Mouse (Mus musculus) forebrain, embryonic 12.5 days (tissue): ENCODE data around the gene Tspan2. TPM values are rescaled to one million over a fixed set of nuclear protein-coding genes. Genes with fewer than 3 reads are reported as not detected.

Experiments
- ATAC-seq: fragments of 200-750 bp; cut with Nextera tagmentation; 2 replicates; pipeline ENCODE4 v1.8.0; 2017; ENCODE audit warnings: moderate TSS enrichment; ENCODE audit not compliant: low FRiP score
- H3K27ac ChIP-seq: fragments of 300-500 bp; sonication (generic); 2 replicates; pipeline ENCODE4 v1.5.1; 2016; ENCODE audit warnings: mild to moderate bottlenecking
- H3K27me3 ChIP-seq: fragments of 300-500 bp; sonication (generic); 2 replicates; pipeline ENCODE4 v1.6.1; 2016; ENCODE audit warnings: mild to moderate bottlenecking
- H3K36me3 ChIP-seq: fragments of 300-500 bp; sonication (generic); replicated peaks from 2 replicates; pipeline ENCODE4 v1.6.1; 2016; ENCODE audit warnings: mild to moderate bottlenecking
- H3K4me1 ChIP-seq: fragments of 300-500 bp; sonication (generic); 2 replicates; pipeline ENCODE4 v1.6.1; 2016
- H3K4me2 ChIP-seq: fragments of 300-500 bp; sonication (generic); 2 replicates; pipeline ENCODE4 v1.6.1; 2016; ENCODE audit warnings: mild to moderate bottlenecking, moderate library complexity
- H3K4me3 ChIP-seq: fragments of 300-500 bp; sonication (generic); replicated peaks from 2 replicates; pipeline ENCODE4 v1.5.1; 2016; ENCODE audit warnings: mild to moderate bottlenecking
- H3K9ac ChIP-seq: fragments of 300-500 bp; sonication (generic); 2 replicates; pipeline ENCODE4 v1.6.1; 2016; ENCODE audit warnings: mild to moderate bottlenecking
- H3K9me3 ChIP-seq: fragments of 300-500 bp; sonication (generic); 2 replicates; pipeline ENCODE4 v1.6.1; 2016
- WGBS: fragments of 180-500 bp; shearing (Covaris S2); methylation state at CpG from one replicate; pipeline ENCODE4 v1.1.7; 2016; 5-methylcytosine and 5-hydroxymethylcytosine counted together
- polyA plus RNA-seq: library from polyadenylated mRNA; unstranded; fragments of >200 nt; fragmentation: Nextera tagmentation; extraction: Ambion mirVana; gene quantifications from 2 replicates; pipeline ENCODE4 v1.2.1, GENCODE M21; 2016

Gene Tspan2
- polyA plus RNA-seq: 6.0 and 7.7 TPM in 2 replicates

GRCm38 (mm10) chr3:102734313-102735030, at the start of gene Tspan2:
Gene Tspan2, plus strand, starts transcription at chr3:102734529.
- under 1% methylated on average over 51 of the region's 54 CpGs for WGBS

GRCm38 (mm10) chr3:102686861-102687260, 47.5 kb upstream of the Tspan2 start:
- no peak overlapping the region for H3K9ac ChIP-seq
- no peak for ATAC-seq
- H3K4me1 ChIP-seq: no peaks in the 10 kb centered on the region
- peaks cover 6% of the 10 kb centered on the region; the same call in 1 of the 2 replicates for H3K27me3 ChIP-seq
- no peak overlapping the region for H3K27ac ChIP-seq
- no peaks in the 10 kb centered on the region for H3K9me3 ChIP-seq
- no peak overlapping the region for H3K4me2 ChIP-seq
- no peaks in the 10 kb centered on the region for H3K36me3 ChIP-seq
- H3K4me3 ChIP-seq: no peak overlapping the region
- WGBS: 88% methylated on average over 5 of the region's 5 CpGs

More at GRCm38 (mm10) chr3:102734313-102735030, at the start of gene Tspan2:
- ATAC-seq: peak; percentile 79
- Histone ChIP-seq H3K36me3 (no peaks in the 10 kb centered on the region), H3K4me2 (peak within 1 kb of the TSS; percentile 85), H3K4me1 (peaks cover 15% of the 10 kb centered on the region), H3K4me3 (peak within 1 kb of the TSS; percentile 70), H3K27ac (no peak within 1 kb of the TSS), H3K9ac (peak within 1 kb of the TSS; percentile 76), H3K27me3 (peaks cover 16% of the 10 kb centered on the region; the same call in 1 of the 2 replicates), H3K9me3 (no peaks in the 10 kb centered on the region)

- Histone ChIP-seq H3K36me3 (no peaks in the 10 kb centered on the region), H3K4me2 (no peak overlapping the region), H3K9ac (no peak overlapping the region), H3K9me3 (no peaks in the 10 kb centered on the region), H3K4me1 (no peaks in the 10 kb centered on the region), H3K27ac (no peak overlapping the region), H3K27me3 (peaks cover 6% of the 10 kb centered on the region; the same call in 1 of the 2 replicates), H3K4me3 (no peak overlapping the region)
- 79% methylated on average over 8 of the region's 8 CpGs for WGBS
- ATAC-seq: no peak
Observed at GRCm38 (mm10) chr3:102687852-102688251, 46.5 kb upstream of the Tspan2 start.

- Histone ChIP-seq H3K9ac (no peak overlapping the region), H3K27me3 (peaks cover 6% of the 10 kb centered on the region; the same call in 1 of the 2 replicates), H3K9me3 (no peaks in the 10 kb centered on the region), H3K27ac (no peak overlapping the region), H3K4me2 (no peak overlapping the region), H3K4me1 (no peaks in the 10 kb centered on the region), H3K4me3 (no peak overlapping the region), H3K36me3 (no peaks in the 10 kb centered on the region)
- ATAC-seq: peak; percentile 65; the same call in 1 of the 2 replicates
- 47% methylated on average over 11 of the region's 11 CpGs for WGBS
Observed at GRCm38 (mm10) chr3:102691802-102692484, 42.4 kb upstream of the Tspan2 start.

DNA sequence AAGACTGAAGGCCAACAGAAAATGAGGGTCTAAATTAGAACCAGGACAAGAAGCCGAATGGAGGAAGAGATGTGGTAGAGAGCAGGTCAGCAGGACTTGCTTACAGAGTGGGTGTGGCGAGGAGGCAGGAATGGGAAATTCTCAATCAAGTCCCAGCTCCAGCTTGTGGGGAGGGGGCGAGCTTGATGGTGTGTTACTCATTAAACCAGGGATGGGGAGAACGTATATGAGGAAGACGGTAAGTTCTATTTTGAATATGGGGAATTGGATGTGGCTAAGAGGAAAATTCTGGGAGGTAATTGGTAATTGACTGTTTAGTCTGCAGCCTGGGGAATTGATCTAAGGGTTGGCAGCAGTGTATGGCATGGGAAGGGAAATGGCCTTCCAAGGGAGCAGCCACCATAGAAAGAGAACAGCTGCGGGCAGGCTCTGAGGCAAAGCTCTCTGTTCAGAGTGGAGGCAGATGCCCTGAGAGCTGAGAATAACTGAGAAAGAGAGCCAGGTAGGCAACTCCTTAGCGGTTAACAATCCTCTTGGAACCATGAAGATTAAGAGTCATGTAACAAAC, 41.5 kb upstream of the Tspan2 start:
- Histone ChIP-seq H3K9ac (no peak overlapping the region), H3K27me3 (peaks cover 6% of the 10 kb centered on the region; the same call in 1 of the 2 replicates)
- WGBS: 79% methylated on average over 7 of the region's 7 CpGs

GRCm38 (mm10) chr3:102698127-102698526, 36.2 kb upstream of the Tspan2 start:
- 82% methylated on average over 2 of the region's 2 CpGs for WGBS
- Histone ChIP-seq H3K36me3 (no peaks in the 10 kb centered on the region), H3K4me3 (no peak overlapping the region), H3K9me3 (no peaks in the 10 kb centered on the region), H3K4me1 (no peaks in the 10 kb centered on the region), H3K4me2 (no peak overlapping the region), H3K9ac (no peak overlapping the region), H3K27ac (no peak overlapping the region), H3K27me3 (no peaks in the 10 kb centered on the region)
- no peak for ATAC-seq

More for the DNA sequence above, 41.5 kb upstream of the Tspan2 start:
- Histone ChIP-seq H3K9me3 (no peaks in the 10 kb centered on the region), H3K27ac (no peak overlapping the region), H3K4me3 (no peak overlapping the region), H3K36me3 (no peaks in the 10 kb centered on the region), H3K4me1 (no peaks in the 10 kb centered on the region), H3K4me2 (no peak overlapping the region)
- ATAC-seq: no peak

DNA sequence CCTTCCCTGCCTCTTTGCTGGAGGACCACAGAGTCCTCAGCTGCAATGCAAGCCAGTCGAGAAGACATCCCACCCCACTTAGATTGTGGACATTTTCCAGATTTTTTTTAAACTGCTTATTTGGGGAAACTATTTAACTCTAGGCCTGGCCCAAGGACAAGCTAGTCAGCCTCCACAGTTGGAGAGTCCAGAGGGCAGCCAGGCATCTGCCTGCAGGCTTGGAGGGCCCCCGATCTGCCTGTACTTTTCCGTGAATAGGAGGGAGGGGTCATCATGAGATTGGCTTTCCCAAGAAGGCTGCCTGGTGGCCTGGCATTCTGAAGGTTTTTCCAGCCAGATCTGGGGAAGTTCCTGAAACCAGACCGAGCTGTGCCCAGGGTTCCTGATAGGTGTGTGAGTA, 33.0 kb upstream of the Tspan2 start:
- H3K9ac ChIP-seq: no peak overlapping the region
- H3K27me3 ChIP-seq: no peaks in the 10 kb centered on the region
- H3K9me3 ChIP-seq: no peaks in the 10 kb centered on the region
- 84% methylated on average over 4 of the region's 4 CpGs for WGBS
- no peak overlapping the region for H3K27ac ChIP-seq
- no peak for ATAC-seq
- H3K4me3 ChIP-seq: no peak overlapping the region
- no peaks in the 10 kb centered on the region for H3K36me3 ChIP-seq
- no peaks in the 10 kb centered on the region for H3K4me1 ChIP-seq
- H3K4me2 ChIP-seq: no peak overlapping the region

DNA sequence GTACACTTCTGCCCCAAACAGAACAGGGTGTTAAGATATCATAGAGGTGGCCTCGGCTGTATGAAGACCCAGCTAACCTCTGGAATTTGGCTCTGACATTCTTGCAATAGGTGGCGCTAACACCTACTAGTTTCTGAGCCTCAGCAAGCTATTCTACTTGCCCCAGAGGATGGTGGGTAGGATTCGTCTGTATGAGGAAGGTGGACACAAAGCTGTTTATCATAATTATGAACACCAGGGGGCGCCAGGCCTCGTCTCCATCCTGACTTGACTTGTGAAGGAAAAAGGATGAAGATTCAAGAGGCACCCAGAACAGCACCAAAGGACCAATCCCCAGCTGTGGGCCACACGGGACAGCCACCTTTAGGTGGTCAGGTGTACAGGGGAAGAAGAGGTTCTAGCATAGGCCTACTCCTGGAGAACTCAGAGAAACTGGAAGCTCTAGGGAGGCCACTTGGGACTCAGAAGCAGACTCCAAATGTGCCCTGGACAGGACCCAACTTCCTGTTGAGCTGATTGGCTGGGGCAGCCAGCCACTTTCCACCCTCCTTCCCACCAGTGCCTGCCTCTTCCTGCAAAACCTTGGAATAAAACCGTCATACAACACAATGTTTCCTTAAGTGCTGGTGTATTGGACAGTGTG, 32.3 kb upstream of the Tspan2 start:
- ATAC-seq: no peak
- no peak overlapping the region for H3K9ac ChIP-seq
- H3K4me1 ChIP-seq: no peaks in the 10 kb centered on the region
- H3K27me3 ChIP-seq: no peaks in the 10 kb centered on the region
- H3K36me3 ChIP-seq: no peaks in the 10 kb centered on the region
- H3K4me3 ChIP-seq: no peak overlapping the region
- 41% methylated on average over 7 of the region's 7 CpGs for WGBS
- no peak overlapping the region for H3K4me2 ChIP-seq
- H3K27ac ChIP-seq: no peak overlapping the region
- H3K9me3 ChIP-seq: no peaks in the 10 kb centered on the region

- WGBS: 64% methylated on average over 4 of the region's 4 CpGs
- Histone ChIP-seq H3K4me1 (no peaks in the 10 kb centered on the region), H3K36me3 (no peaks in the 10 kb centered on the region), H3K27ac (no peak overlapping the region), H3K9me3 (no peaks in the 10 kb centered on the region), H3K9ac (no peak overlapping the region), H3K4me3 (no peak overlapping the region), H3K27me3 (no peaks in the 10 kb centered on the region), H3K4me2 (no peak overlapping the region)
- no peak for ATAC-seq
Observed at GRCm38 (mm10) chr3:102704001-102704401, 30.3 kb upstream of the Tspan2 start.

DNA sequence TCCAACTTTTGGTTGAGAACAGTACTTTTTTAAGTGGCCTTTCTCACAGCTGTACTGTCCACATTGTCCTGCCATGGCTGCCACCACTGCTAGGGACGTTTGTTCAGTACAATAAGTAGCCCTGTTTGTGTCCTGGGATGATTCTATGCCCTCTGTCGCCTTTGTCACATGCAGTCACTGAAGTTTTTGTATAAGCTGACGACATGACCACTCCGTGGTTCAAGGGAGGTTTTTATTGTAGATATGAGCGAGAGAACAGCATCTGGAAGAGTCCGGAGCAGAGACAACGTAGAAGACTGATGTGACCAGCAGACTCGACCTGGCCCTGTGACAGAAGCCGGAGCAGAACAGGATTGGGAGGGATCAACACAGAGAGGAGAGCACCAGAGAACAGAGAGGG, 25.7 kb upstream of the Tspan2 start:
- H3K4me2 ChIP-seq: no peak overlapping the region
- H3K4me1 ChIP-seq: no peaks in the 10 kb centered on the region
- H3K27me3 ChIP-seq: no peaks in the 10 kb centered on the region
- no peak overlapping the region for H3K4me3 ChIP-seq
- ATAC-seq: no peak
- H3K27ac ChIP-seq: no peak overlapping the region
- no peaks in the 10 kb centered on the region for H3K9me3 ChIP-seq
- WGBS: 66% methylated on average over 9 of the region's 9 CpGs
- H3K9ac ChIP-seq: no peak overlapping the region
- no peaks in the 10 kb centered on the region for H3K36me3 ChIP-seq

DNA sequence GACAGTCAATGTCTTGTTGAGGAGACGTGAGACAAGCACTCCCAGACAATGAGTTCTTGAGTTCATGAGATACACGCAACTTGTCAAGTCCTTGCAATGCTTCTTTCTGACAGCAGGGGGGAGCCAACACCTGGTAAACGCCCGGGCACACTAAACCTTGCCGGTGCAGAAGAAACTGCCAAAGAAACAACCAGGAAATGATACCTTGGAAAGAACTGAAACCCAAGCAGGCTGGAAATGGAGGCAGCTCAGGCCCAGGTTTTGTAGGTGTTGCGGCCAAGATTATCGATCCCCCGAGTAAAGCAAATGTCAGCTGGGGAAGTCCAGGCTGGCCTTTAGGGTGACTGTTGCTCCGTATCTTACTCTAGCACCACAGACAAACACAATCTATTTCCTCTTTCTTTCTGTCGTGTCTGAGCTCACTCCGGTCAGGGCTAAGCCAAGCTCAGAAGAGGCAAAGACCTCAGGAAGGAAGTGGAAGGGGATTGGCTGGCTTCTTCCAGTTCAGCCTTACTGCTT, 19.2 kb upstream of the Tspan2 start:
- WGBS: 38% methylated on average over 11 of the region's 11 CpGs
- H3K9me3 ChIP-seq: no peaks in the 10 kb centered on the region
- peak overlapping the region; percentile 22; the same call in 1 of the 2 replicates for H3K4me2 ChIP-seq
- no peak overlapping the region for H3K27ac ChIP-seq
- peaks cover 3% of the 10 kb centered on the region; the same call in 1 of the 2 replicates for H3K4me1 ChIP-seq
- H3K4me3 ChIP-seq: no peak overlapping the region
- H3K36me3 ChIP-seq: no peaks in the 10 kb centered on the region
- peak; percentile 57; the same call in 1 of the 2 replicates for ATAC-seq
- no peaks in the 10 kb centered on the region for H3K27me3 ChIP-seq
- no peak overlapping the region for H3K9ac ChIP-seq

GRCm38 (mm10) chr3:102715839-102716238, 18.5 kb upstream of the Tspan2 start:
- Histone ChIP-seq H3K4me1 (peaks cover 3% of the 10 kb centered on the region; the same call in 1 of the 2 replicates), H3K36me3 (no peaks in the 10 kb centered on the region), H3K4me3 (no peak overlapping the region), H3K27me3 (no peaks in the 10 kb centered on the region), H3K9me3 (no peaks in the 10 kb centered on the region), H3K4me2 (no peak overlapping the region), H3K9ac (no peak overlapping the region), H3K27ac (no peak overlapping the region)
- 90% methylated on average over 8 of the region's 8 CpGs for WGBS
- ATAC-seq: no peak
